Mouse (Mus musculus) midbrain, embryonic 10.5 days (tissue): ENCODE results near the gene Poc1b. TPM values are rescaled to one million over a fixed set of nuclear protein-coding genes. Genes with fewer than 3 reads are reported as not detected.

Experiments used
- DNase-seq: peaks from one replicate; pipeline ENCODE4 v3.0.0-alpha.2; 2017; ENCODE audit warnings: low spot score
- H3K27ac ChIP-seq: fragments of 300-500 bp; sonication (generic); replicated peaks from 2 replicates; pipeline ENCODE4 v1.5.1; 2016; ENCODE audit warnings: mild to moderate bottlenecking
- H3K27me3 ChIP-seq: fragments of 300-500 bp; sonication (generic); 2 replicates; pipeline ENCODE4 v1.6.1; 2016; ENCODE audit warnings: low read depth, mild to moderate bottlenecking; ENCODE audit not compliant: poor library complexity, severe bottlenecking
- H3K36me3 ChIP-seq: fragments of 300-500 bp; sonication (generic); 2 replicates; pipeline ENCODE4 v1.6.1; 2016; ENCODE audit warnings: mild to moderate bottlenecking, moderate library complexity
- H3K4me1 ChIP-seq: fragments of 300-500 bp; sonication (generic); 2 replicates; pipeline ENCODE4 v1.6.1; 2016
- H3K4me3 ChIP-seq: fragments of 300-500 bp; sonication (generic); 2 replicates; pipeline ENCODE4 v1.5.1; 2016; ENCODE audit warnings: mild to moderate bottlenecking, moderate library complexity
- H3K9me3 ChIP-seq: fragments of 300-500 bp; sonication (generic); replicated peaks from 2 replicates; pipeline ENCODE4 v1.6.1; 2016; ENCODE audit warnings: mild to moderate bottlenecking
- WGBS: fragments of 180-500 bp; shearing (Covaris S2); methylation state at CpG from one replicate; pipeline ENCODE4 v1.1.7; 2016; 5-methylcytosine and 5-hydroxymethylcytosine counted together
- polyA plus RNA-seq: library from polyadenylated mRNA; unstranded; fragments of >200 nt; fragmentation: Nextera tagmentation; extraction: Ambion mirVana; gene quantifications from 2 replicates; pipeline ENCODE4 v1.2.1, GENCODE M21; 2016

Poc1b gene
- polyA plus RNA-seq, 1 experiment from 2014 or later = 32.6 TPM

GRCm38 (mm10) chr10:99190798-99191197 is 84.0 kb downstream of the Poc1b start:
- Histone ChIP-seq H3K27ac (no peak overlapping the region), H3K36me3 (peaks cover 10% of the 10 kb centered on the region; the same call in 1 of the 2 replicates), H3K4me3 (no peak overlapping the region), H3K4me1 (no peaks in the 10 kb centered on the region), H3K27me3 (no peaks in the 10 kb centered on the region), H3K9me3 (no peaks in the 10 kb centered on the region)
- peak; percentile 41 for DNase-seq
- WGBS = 33% methylated on average over 3 of the region's 3 CpGs

GRCm38 (mm10) chr10:99194451-99195055 is 87.7 kb downstream of the Poc1b start:
- 93% methylated on average over 2 of the region's 2 CpGs for WGBS
- Histone ChIP-seq H3K27ac (no peak overlapping the region), H3K4me3 (no peak overlapping the region), H3K27me3 (no peaks in the 10 kb centered on the region), H3K9me3 (no peaks in the 10 kb centered on the region), H3K36me3 (peaks cover 24% of the 10 kb centered on the region), H3K4me1 (peaks cover 22% of the 10 kb centered on the region)
- DNase-seq = no peak

GRCm38 (mm10) chr10:99196556-99196955 is 89.7 kb downstream of the Poc1b start:
- no peak for DNase-seq
- 82% methylated on average over 13 of the region's 13 CpGs for WGBS
- no peaks in the 10 kb centered on the region for H3K27me3 ChIP-seq
- peaks cover 20% of the 10 kb centered on the region for H3K36me3 ChIP-seq
- H3K4me1 ChIP-seq = peaks cover 33% of the 10 kb centered on the region
- H3K9me3 ChIP-seq = no peaks in the 10 kb centered on the region
- H3K4me3 ChIP-seq = no peak overlapping the region
- no peak overlapping the region for H3K27ac ChIP-seq

- H3K9me3 ChIP-seq = no peaks in the 10 kb centered on the region
- H3K4me3 ChIP-seq = no peak overlapping the region
- peaks cover 20% of the 10 kb centered on the region for H3K36me3 ChIP-seq
- DNase-seq = no peak
- WGBS = 80% methylated on average over 8 of the region's 8 CpGs
- peak overlapping the region; percentile 34; the same call in 1 of the 2 replicates for H3K27ac ChIP-seq
- peaks cover 39% of the 10 kb centered on the region for H3K4me1 ChIP-seq
- no peaks in the 10 kb centered on the region for H3K27me3 ChIP-seq
These were observed 90.3 kb downstream of the Poc1b start for GRCm38 (mm10) chr10:99197125-99197524.

GRCm38 (mm10) chr10:99197607-99198305 is 90.9 kb downstream of the Poc1b start:
- no peaks in the 10 kb centered on the region for H3K9me3 ChIP-seq
- WGBS = 74% methylated on average over 9 of the region's 9 CpGs
- no peaks in the 10 kb centered on the region for H3K27me3 ChIP-seq
- no peak for DNase-seq
- peak overlapping the region; percentile 68 for H3K27ac ChIP-seq
- no peak overlapping the region for H3K4me3 ChIP-seq
- H3K36me3 ChIP-seq = peaks cover 19% of the 10 kb centered on the region
- H3K4me1 ChIP-seq = peaks cover 43% of the 10 kb centered on the region

GRCm38 (mm10) chr10:99198946-99199345 is 92.1 kb downstream of the Poc1b start:
- DNase-seq = no peak
- H3K4me1 ChIP-seq = peaks cover 54% of the 10 kb centered on the region
- 95% methylated on average over 9 of the region's 9 CpGs for WGBS
- H3K36me3 ChIP-seq = peaks cover 16% of the 10 kb centered on the region
- H3K4me3 ChIP-seq = no peak overlapping the region
- peak overlapping the region; percentile 68; the same call in 1 of the 2 replicates for H3K27ac ChIP-seq
- H3K9me3 ChIP-seq = no peaks in the 10 kb centered on the region
- no peaks in the 10 kb centered on the region for H3K27me3 ChIP-seq

- Histone ChIP-seq H3K4me3 (no peak overlapping the region), H3K9me3 (no peaks in the 10 kb centered on the region), H3K27ac (0 out of 2 replicates have a peak overlapping the region, but pooled peaks have one; percentile 28), H3K27me3 (0 out of 2 replicates have a peak, but pooled peaks cover under 1% of the 10 kb centered on the region), H3K36me3 (peaks cover 16% of the 10 kb centered on the region), H3K4me1 (peaks cover 65% of the 10 kb centered on the region)
- WGBS = 83% methylated on average over 5 of the region's 5 CpGs
- no peak for DNase-seq
These were observed 94.1 kb downstream of the Poc1b start for GRCm38 (mm10) chr10:99200944-99201343.

GRCm38 (mm10) chr10:99201786-99202185 is 95.0 kb downstream of the Poc1b start:
- Histone ChIP-seq H3K9me3 (no peaks in the 10 kb centered on the region), H3K27ac (no peak overlapping the region), H3K4me3 (no peak overlapping the region), H3K4me1 (peaks cover 60% of the 10 kb centered on the region), H3K27me3 (0 out of 2 replicates have a peak, but pooled peaks cover 3% of the 10 kb centered on the region), H3K36me3 (peaks cover 11% of the 10 kb centered on the region)
- WGBS = 58% methylated on average over 1 of the region's 1 CpGs
- DNase-seq = no peak

- H3K36me3 ChIP-seq = peaks cover 11% of the 10 kb centered on the region
- H3K27ac ChIP-seq = no peak overlapping the region
- WGBS = 49% methylated on average over 8 of the region's 8 CpGs
- no peaks in the 10 kb centered on the region for H3K9me3 ChIP-seq
- 0 out of 2 replicates have a peak, but pooled peaks cover 3% of the 10 kb centered on the region for H3K27me3 ChIP-seq
- no peak for DNase-seq
- no peak overlapping the region for H3K4me3 ChIP-seq
- peaks cover 56% of the 10 kb centered on the region for H3K4me1 ChIP-seq
These were observed 95.5 kb downstream of the Poc1b start for GRCm38 (mm10) chr10:99202363-99202762.

GRCm38 (mm10) chr10:99203163-99203562 is 96.3 kb downstream of the Poc1b start:
- Histone ChIP-seq H3K9me3 (no peaks in the 10 kb centered on the region), H3K4me1 (peaks cover 49% of the 10 kb centered on the region), H3K27ac (peak overlapping the region; percentile 85), H3K27me3 (0 out of 2 replicates have a peak, but pooled peaks cover 3% of the 10 kb centered on the region), H3K4me3 (peak overlapping the region; percentile 42), H3K36me3 (peaks cover 8% of the 10 kb centered on the region)
- WGBS = 42% methylated on average over 5 of the region's 5 CpGs
- DNase-seq = no peak

- Histone ChIP-seq H3K27ac (peak overlapping the region; percentile 85), H3K36me3 (peaks cover 1% of the 10 kb centered on the region; the same call in 1 of the 2 replicates), H3K27me3 (0 out of 2 replicates have a peak, but pooled peaks cover 3% of the 10 kb centered on the region), H3K9me3 (no peaks in the 10 kb centered on the region), H3K4me1 (peaks cover 47% of the 10 kb centered on the region), H3K4me3 (peak overlapping the region; percentile 42)
- DNase-seq = peak; percentile 60
- WGBS = under 1% methylated on average over 29 of the region's 29 CpGs
These were observed 97.0 kb downstream of the Poc1b start for GRCm38 (mm10) chr10:99203577-99204487.

- peak; percentile 48 for DNase-seq
- peak overlapping the region; percentile 42 for H3K4me3 ChIP-seq
- 0 out of 2 replicates have a peak, but pooled peaks cover 3% of the 10 kb centered on the region for H3K27me3 ChIP-seq
- WGBS = 2% methylated on average over 11 of the region's 11 CpGs
- H3K4me1 ChIP-seq = peaks cover 43% of the 10 kb centered on the region
- H3K36me3 ChIP-seq = no peaks in the 10 kb centered on the region
- H3K27ac ChIP-seq = peak overlapping the region; percentile 85
- H3K9me3 ChIP-seq = no peaks in the 10 kb centered on the region
These were observed 97.7 kb downstream of the Poc1b start for GRCm38 (mm10) chr10:99204553-99204952.
